Mouse (Mus musculus) 3T3-L1 (cell line): ENCODE results near the gene Bbof1.
A peak's percentile ranks its signal among the peaks of the same experiment; 100 is the strongest.

Experiments
- DNase-seq: peaks from one replicate; pipeline ENCODE4 v3.0.0-alpha.2; 2015; ENCODE audit warnings: low read depth, low spot score

Gene Bbof1

GRCm38 (mm10) chr12:84400068-84400467 lies 8.8 kb upstream of the Bbof1 start:
- no peak for DNase-seq

- DNase-seq, result peak; percentile 47
Observed at GRCm38 (mm10) chr12:84400653-84401052, 8.2 kb upstream of the Bbof1 start.

GRCm38 (mm10) chr12:84402923-84403322 lies 5.9 kb upstream of the Bbof1 start:
- no peak for DNase-seq

GRCm38 (mm10) chr12:84404541-84404940 lies 4.3 kb upstream of the Bbof1 start:
- DNase-seq, result no peak

GRCm38 (mm10) chr12:84407259-84407658 lies 1.6 kb upstream of the Bbof1 start:
- no peak for DNase-seq

- DNase-seq, result peak; percentile 36
Observed at GRCm38 (mm10) chr12:84407874-84408818, 725 bp upstream of the Bbof1 start.

- no peak for DNase-seq
Observed at GRCm38 (mm10) chr12:84416834-84417604, 8.1 kb downstream of the Bbof1 start, which contains the start of gene Rnf113a2. Gene Rnf113a2, plus strand, starts transcription at chr12:84417196.

GRCm38 (mm10) chr12:84417605-84417922 lies 8.7 kb downstream of the Bbof1 start:
- DNase-seq, result no peak

GRCm38 (mm10) chr12:84423990-84424389 lies 15.1 kb downstream of the Bbof1 start:
- DNase-seq, result peak; percentile 31

- DNase-seq, result no peak
Observed at GRCm38 (mm10) chr12:84429825-84430224, 21.0 kb downstream of the Bbof1 start.

GRCm38 (mm10) chr12:84438697-84439096 lies 29.8 kb downstream of the Bbof1 start:
- DNase-seq, result no peak

- DNase-seq, result no peak
Observed at GRCm38 (mm10) chr12:84442526-84442925, 33.7 kb downstream of the Bbof1 start.

GRCm38 (mm10) chr12:84447386-84447785 lies 38.5 kb downstream of the Bbof1 start:
- no peak for DNase-seq

GRCm38 (mm10) chr12:84448181-84448580 lies 39.3 kb downstream of the Bbof1 start:
- DNase-seq, result no peak

GRCm38 (mm10) chr12:84449887-84450286 lies 41.0 kb downstream of the Bbof1 start:
- no peak for DNase-seq

- DNase-seq, result peak; percentile 29
Observed at GRCm38 (mm10) chr12:84450351-84450717, 41.5 kb downstream of the Bbof1 start.

GRCm38 (mm10) chr12:84450718-84451646 lies 42.1 kb downstream of the Bbof1 start, which contains the start of the genes Aldh6a1 and Lin52:
Gene Aldh6a1, minus strand, starts transcription at chr12:84451004.
Gene Lin52, plus strand, starts transcription at chr12:84451422.
- peak; percentile 100 for DNase-seq

- no peak for DNase-seq
Observed at GRCm38 (mm10) chr12:84451801-84452200, 42.9 kb downstream of the Bbof1 start.

- no peak for DNase-seq
Observed at GRCm38 (mm10) chr12:84456911-84457310, 48.0 kb downstream of the Bbof1 start.

GRCm38 (mm10) chr12:84459845-84460244 lies 51.0 kb downstream of the Bbof1 start:
- no peak for DNase-seq

GRCm38 (mm10) chr12:84461416-84461815 lies 52.5 kb downstream of the Bbof1 start:
- DNase-seq, result peak; percentile 72
